Mouse (Mus musculus) mature B cell (primary cell): ENCODE data around the gene Il1f9.
"Not testable (repeated sequence)": the region's sequence is repeated elsewhere in the genome, so short reads cannot be mapped to it uniquely, and the experiment has no call there.

Source experiments
- in situ Hi-C: fragments of 300-500 bp; cut with MboI; formaldehyde crosslinking; loops from 2 replicates; pipeline ENCODE4 v1.14.3; 2019

The Il1f9 gene

GRCm38 (mm10) chr2:24186176-24186575 lies at the start of gene Il1f9:
TSS of gene Il1f9 (plus strand) at chr2:24186476.
- in situ Hi-C loops: no loop called here

- in situ Hi-C loops: no loop called here
Measured at GRCm38 (mm10) chr2:24152861-24153260, 33.4 kb upstream of the Il1f9 start, which contains the start of gene Il1f8. TSS of gene Il1f8 (plus strand) at chr2:24153161.

GRCm38 (mm10) chr2:24181683-24182331 lies 4.5 kb upstream of the Il1f9 start:
- in situ Hi-C loops: not testable (repeated sequence)

- in situ Hi-C loops: not testable (repeated sequence)
Measured at GRCm38 (mm10) chr2:24182423-24183147, 3.7 kb upstream of the Il1f9 start.

GRCm38 (mm10) chr2:24184092-24184491 lies 2.2 kb upstream of the Il1f9 start:
- in situ Hi-C loops: not testable (repeated sequence)

- in situ Hi-C loops: no loop called here
Measured at GRCm38 (mm10) chr2:24187585-24187984, 1.3 kb downstream of the Il1f9 start.

GRCm38 (mm10) chr2:24188189-24188588 lies 1.9 kb downstream of the Il1f9 start:
- in situ Hi-C loops: no loop called here

- in situ Hi-C loops: no loop called here
Measured at GRCm38 (mm10) chr2:24215118-24215517, 28.8 kb downstream of the Il1f9 start, which contains the start of gene Il1f6. TSS of gene Il1f6 (plus strand) at chr2:24215418.

GRCm38 (mm10) chr2:24227191-24227590 lies 40.9 kb downstream of the Il1f9 start:
- in situ Hi-C loops: no loop called here
